Mouse (Mus musculus) kidney, adult 8-10 months (tissue): Measurements from ENCODE around the gene Gm49601.
A peak's percentile ranks its signal among the peaks of the same experiment; 100 is the strongest.

Source experiments
- DNase-seq, 2 experiments: peaks; one replicate each; pipeline ENCODE4 v3.0.0; 2022

Gm49601 gene

DNA sequence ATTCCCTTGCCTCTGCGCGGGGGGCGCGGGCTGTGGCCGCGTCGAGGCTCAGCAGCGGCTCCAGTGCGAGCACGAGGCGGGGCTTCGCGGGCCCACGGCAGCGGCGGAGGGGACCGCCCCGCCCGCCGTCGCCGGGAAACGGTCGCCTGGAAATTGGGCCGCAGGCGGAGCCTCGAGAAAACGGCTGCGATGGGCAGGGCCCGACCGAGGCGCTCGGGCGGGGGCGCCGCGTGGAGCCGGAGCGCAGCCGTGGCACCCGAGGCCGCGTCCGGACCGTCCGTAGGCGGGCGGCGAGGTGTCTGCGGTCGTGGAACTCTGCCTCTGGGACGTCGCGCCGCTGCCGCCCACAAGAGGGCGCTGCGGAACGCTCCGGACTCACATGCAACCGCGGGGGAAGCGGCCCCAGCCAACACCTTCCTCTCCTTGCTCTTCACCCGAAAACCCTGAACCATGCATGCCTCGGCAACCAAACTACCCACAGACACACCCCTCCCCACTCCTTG lies at the start of gene Gm49601:
Gene Gm49601 (minus strand): TSS at position 52 of the 503 bp plus-strand sequence.
- DNase-seq: peak; percentile 57 to 73

GRCm38 (mm10) chr16:18673005-18673404 lies 46.8 kb upstream of the Gm49601 start:
- DNase-seq: no peak

DNA sequence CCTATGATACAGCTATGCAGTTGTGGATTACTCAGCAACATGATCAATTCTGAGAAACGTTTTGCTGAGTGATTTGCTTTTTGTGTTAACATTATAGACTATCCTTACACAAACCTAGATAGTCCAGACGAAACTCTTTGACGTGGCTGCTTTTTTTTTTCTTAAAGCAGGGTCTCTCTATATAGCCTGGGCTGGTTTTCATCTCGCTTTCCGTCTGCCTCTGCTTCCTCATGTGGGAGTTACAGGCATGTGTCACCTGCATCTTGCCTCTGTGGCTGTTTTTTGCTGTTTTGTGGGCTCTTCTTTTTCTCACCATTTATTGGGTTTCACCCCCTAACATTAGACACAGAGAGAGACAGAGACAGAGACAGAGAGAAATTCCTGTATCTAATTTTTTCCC lies 45.8 kb upstream of the Gm49601 start:
- no peak for DNase-seq

GRCm38 (mm10) chr16:18669914-18670313 lies 43.7 kb upstream of the Gm49601 start:
- DNase-seq: no peak

GRCm38 (mm10) chr16:18658597-18658996 lies 32.4 kb upstream of the Gm49601 start:
- DNase-seq: no peak

GRCm38 (mm10) chr16:18655372-18656098 lies 29.3 kb upstream of the Gm49601 start:
- no peak for DNase-seq

GRCm38 (mm10) chr16:18653290-18654160 lies 27.3 kb upstream of the Gm49601 start:
- no peak for DNase-seq

GRCm38 (mm10) chr16:18649126-18649525 lies 22.9 kb upstream of the Gm49601 start:
- DNase-seq: no peak

- no peak for DNase-seq
These were observed 19.1 kb upstream of the Gm49601 start for GRCm38 (mm10) chr16:18645329-18645728.

DNA sequence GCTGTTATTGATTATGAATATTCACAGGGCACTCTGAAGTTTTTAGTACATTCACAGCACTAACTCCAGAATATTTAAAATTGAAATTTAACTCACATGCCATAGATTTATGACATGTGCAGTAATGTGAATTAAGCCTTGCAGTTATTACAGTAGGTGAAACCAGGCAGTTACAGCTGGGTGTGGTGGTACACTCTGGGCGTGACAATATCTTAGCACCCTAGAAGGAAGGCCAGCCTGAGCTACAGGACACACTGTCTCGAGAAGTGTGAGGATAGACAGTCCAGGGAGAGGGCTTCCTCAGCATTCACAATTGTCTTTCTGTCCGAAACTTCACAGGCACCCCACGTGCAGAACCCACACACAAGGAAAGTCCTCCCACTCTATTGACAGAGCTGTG lies 18.3 kb upstream of the Gm49601 start:
- DNase-seq: no peak

DNA sequence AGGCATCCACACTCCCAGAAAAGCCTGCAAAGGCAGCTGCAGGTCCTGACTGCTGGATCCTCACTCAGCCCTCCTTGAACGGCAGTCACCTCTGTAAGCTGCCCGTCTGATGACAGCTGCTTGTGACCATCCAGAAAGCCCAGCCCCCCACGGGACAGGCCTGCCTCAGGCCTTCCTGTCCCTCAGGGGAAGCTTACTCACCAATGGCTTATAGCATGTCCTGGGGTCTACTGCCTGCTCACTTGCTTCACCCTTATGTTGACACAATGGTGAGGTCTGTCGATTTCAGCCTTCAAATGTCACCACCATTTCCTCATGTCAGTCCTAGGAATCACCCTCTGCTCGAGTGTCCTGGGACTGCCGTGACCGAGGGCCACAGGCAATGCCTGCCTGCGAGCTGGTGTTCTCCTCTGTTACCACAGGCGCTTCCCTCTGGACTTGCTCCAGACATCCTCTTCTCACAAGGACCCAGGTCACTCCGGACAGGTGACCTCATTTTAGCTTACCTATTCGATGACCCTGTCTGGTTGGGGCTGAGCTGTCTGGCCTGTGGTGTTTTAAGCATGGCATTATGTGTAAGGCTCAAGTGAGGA lies 17.3 kb upstream of the Gm49601 start:
- no peak for DNase-seq

DNA sequence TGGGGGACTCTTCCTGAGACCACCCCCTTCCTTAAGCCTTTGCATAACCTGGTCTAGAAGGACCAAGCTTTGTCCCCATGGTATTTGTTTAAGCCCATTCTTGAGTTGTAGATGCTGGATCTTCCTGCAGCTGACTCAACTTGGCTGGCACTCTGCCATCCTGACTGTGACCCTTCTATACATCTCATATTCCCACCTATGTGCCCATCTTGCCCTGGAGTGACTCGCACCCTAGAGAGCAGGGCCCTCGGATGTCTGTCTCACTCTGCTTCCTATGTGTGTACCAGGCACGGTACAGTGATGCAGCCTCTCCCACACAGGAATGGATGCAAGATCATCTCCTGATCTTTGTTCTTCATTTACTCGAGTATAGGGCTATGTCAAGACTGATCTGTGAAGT lies 16.7 kb upstream of the Gm49601 start:
- no peak for DNase-seq

DNA sequence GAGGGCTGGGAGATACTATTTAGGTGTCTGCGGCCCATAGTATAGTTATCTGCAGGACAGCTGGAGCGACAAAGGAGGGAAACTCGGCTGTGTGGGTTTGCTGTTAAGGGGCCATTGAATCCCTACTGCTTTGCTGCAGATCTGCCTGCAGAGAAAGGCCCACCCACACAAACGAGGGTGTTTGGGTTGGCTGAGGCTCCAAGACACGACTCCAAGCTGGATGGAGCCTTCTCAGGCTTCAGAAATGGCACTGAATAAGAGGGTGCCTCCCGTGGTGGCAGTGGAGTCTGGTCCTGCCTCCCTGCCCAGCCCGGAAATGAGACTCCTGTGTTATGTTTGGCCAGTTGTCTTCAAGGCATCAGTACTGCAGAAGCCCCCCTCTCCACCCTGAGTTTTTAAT lies 16.1 kb upstream of the Gm49601 start:
- no peak for DNase-seq

DNA sequence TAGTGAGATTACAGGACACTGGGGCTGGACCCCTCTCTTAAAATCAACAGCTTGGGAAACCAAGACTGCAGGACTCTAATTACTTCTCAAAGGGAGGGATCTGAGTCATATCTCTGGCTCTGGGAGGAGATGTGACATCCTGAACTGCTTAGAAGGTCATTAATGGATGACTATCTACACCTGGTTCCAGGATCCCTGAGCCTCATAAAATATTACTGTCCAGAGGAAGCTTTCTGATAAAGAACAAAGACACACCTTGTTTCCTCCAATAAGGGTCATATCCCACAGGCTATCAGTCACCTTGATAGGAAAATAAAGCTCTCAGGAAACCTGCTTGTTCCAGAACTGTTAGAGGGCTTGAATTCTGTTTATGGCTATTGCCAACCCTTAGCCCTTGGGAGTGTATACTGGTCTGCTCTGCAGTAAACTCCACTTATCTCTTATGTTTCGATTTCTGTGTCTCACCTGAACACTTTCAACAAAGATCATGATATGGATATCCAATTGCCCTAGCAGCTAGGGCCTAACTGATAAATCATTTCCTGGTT lies 13.2 kb upstream of the Gm49601 start:
- DNase-seq: no peak

GRCm38 (mm10) chr16:18638396-18638795 lies 12.2 kb upstream of the Gm49601 start:
- no peak for DNase-seq

DNA sequence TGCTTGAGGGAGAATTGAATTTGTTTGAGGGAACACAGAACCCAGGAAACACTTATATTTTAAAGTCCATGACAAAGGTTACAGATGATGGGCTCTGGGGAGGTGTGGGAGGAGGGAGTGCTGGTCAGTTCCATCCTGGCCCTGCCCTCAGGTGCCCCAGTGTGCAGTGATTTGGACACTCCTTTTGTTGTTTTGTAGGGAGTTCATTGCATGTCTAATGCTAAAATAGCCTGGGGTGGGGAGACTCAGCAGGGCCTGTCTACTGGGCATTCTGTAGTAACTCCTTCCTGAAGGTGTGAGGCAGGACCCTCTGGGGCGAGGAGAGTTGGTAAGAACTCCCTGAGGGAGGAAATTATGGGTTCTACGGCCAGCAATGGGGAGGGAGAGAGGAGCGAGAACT lies 10.6 kb upstream of the Gm49601 start:
- no peak for DNase-seq

GRCm38 (mm10) chr16:18636401-18636800 lies 10.2 kb upstream of the Gm49601 start:
- DNase-seq: no peak

DNA sequence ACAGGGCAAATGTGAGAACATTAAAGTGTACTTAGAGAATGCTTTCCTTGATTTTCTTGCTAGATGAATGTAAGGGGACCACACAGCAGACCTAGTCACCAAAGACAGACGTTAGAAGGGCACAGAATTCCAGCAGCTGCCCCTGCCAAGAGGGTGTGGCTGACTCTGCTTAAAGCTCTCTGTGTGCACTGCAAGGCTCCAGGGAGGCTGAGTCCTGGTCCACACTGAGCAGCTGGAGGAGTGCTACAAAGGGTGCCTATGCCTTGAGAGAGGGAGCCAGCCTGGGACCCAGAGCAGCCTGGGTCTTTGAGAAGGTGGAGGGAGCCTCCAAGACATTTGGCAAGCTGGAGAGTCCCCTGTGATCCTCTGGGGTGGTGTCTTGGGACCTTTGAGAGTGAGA lies 7.1 kb upstream of the Gm49601 start:
- no peak for DNase-seq

DNA sequence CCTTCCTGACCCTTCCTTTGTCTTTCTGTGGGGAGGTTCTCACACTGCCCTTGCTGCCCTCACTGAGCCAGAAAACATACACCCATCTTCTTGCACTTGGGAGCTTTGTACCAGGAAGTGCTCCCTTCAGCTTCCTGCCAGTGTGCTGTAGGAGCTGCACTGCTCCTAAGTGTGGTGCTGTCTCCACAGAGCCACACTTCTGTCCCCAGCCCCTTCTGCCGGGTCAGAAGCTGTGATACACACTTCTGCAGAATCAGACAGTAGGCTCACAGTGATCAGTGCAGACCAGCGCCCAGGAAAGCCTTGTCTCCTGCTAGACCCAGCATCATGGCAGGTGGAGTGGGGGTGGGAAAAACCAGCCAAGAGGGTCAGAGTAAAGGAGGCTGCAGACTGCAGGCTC lies 6.6 kb upstream of the Gm49601 start:
- no peak for DNase-seq

DNA sequence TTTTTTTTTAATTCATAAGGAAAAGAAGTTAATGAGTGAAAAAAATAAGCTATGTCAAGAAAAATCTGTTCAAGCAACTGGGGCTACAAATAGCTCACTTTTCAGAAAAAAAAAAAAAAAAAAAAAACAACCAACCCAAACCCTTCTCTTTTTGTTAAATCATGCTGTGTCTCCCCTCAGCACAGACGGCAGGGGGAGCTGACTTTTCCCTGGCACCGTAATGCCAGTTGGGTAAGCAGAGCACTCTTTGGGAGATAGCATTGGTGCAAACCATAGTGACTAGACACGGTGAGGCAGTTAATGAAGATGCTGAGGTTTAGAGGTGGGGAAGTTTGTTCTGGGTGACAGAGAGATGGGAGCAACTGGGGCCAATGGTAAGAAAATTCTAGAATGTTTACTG lies 5.8 kb upstream of the Gm49601 start:
- DNase-seq: no peak

GRCm38 (mm10) chr16:18631141-18631540 lies 4.9 kb upstream of the Gm49601 start:
- DNase-seq: no peak

DNA sequence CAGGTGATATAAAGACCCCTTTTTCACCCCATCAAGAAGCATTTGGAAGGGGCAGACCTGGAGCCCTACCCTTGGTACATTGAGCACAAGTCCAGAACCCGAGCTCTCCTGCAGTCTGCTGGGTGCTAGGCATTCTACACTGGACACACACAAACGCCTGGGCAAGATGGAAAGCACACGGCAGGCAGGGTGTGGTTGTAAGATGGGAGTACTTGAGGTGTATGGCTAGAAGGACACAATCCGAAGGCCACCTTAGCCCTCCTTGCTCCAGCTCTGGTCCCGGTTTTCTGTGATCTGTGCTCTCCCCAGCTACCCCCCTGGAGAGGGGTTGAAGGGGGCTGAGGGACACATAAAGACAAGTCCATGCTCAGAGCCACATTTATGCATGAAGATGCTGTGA lies 4.1 kb upstream of the Gm49601 start:
- DNase-seq: no peak
